Mouse (Mus musculus) layer of hippocampus, postnatal 25 days (tissue): Measurements from ENCODE around the gene Hspb3. TPM values are rescaled to one million over a fixed set of nuclear protein-coding genes. Genes with fewer than 3 reads are reported as not detected.

Experiments
- DNase-seq, 2 experiments: peaks; one replicate each; pipeline ENCODE4 v3.0.0; 2022; ENCODE audit warnings: mixed read lengths in 2 of 2, low spot score in 1 of 2; ENCODE audit errors: extremely low spot score in 1 of 2
- total RNA-seq, 2 experiments: library from RNA; stranded (reverse); gene quantifications; 2 replicates each; pipeline ENCODE4 v1.2.3; 2021

Gene Hspb3
- total RNA-seq, 2 experiments from 2014 or later, result 0.99 to 2.2 TPM

- no peak for DNase-seq
Measured at GRCm38 (mm10) chr13:113638914-113639313, 24.6 kb downstream of the Hspb3 start.

- DNase-seq, result no peak
Measured at GRCm38 (mm10) chr13:113635799-113636222, 27.7 kb downstream of the Hspb3 start.

DNA sequence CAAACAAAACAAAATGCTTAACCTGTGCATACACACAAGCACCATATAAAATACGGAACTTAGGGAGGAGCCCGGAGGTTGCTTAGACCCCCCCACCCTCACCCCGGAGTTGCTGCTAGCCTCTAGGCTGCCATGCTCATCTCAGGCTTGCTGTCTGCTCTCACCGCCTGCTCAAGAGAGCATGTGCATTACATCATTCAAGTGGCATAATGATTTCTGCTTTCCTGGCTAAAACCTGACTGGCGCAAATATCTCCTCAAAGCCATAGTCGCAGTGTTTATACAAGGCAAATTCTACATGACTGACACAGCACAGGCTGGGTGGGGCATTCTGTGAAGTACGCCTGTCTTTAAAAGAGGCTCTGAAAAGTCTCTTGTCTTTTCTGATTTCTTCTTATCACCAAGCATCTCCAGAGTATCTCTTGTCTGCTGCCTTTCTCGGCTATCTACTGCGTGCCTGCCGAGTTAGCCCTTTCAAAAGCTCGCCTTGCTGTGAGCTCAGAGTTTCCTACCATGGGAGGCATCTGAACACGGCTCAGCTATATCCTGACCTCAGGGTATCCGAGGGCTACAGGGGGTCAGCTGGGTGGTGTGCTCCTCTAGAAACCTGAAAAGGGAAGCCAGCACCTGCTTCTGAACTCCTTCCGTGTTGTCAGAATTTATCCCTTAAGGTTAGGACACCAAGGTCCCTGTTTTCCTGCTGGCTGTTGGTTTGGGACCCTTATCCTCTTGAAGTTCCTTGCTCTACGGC, 28.6 kb downstream of the Hspb3 start:
- no peak for DNase-seq

- no peak for DNase-seq
Measured at GRCm38 (mm10) chr13:113632506-113632905, 31.0 kb downstream of the Hspb3 start.

GRCm38 (mm10) chr13:113627601-113628000, 35.9 kb downstream of the Hspb3 start:
- no peak for DNase-seq

- DNase-seq, result no peak
Measured at GRCm38 (mm10) chr13:113622865-113623255, 40.6 kb downstream of the Hspb3 start.

DNA sequence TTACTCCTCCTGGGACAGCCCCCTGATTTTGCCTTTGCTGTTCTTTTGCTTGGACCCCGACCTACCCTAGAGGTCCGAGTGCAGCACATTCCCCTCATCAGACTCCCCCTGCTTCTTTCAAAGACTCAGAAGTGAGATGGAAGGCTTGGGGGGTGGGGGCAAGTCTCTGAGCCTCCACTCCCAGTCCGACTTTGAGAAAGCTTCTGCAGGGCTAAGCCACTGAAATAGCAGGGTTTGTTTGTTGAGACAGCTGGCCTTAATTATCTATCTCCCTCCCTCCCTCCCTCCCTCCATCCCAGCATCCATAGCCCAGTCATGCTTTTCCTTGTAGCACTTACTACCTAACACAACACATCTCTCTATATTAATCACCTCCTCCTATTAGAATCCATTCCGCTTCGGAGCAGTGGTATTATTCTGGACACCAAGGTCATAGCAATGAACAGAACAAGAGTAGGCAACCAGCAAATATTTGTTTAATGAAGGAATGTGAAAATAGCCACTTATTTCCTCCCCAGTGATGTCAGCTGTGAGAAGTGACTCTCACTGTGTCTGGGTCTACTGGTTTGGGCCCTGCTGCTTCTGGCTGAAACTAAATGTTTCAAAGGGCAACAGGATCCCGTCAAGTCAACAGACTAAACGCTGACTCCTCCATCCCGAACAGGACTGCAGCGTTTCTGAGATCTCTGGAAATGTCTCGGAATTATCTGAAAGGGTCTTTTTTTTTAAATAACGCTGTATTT, 41.2 kb downstream of the Hspb3 start:
- no peak for DNase-seq

GRCm38 (mm10) chr13:113619003-113619402, 44.5 kb downstream of the Hspb3 start:
- DNase-seq, result no peak

DNA sequence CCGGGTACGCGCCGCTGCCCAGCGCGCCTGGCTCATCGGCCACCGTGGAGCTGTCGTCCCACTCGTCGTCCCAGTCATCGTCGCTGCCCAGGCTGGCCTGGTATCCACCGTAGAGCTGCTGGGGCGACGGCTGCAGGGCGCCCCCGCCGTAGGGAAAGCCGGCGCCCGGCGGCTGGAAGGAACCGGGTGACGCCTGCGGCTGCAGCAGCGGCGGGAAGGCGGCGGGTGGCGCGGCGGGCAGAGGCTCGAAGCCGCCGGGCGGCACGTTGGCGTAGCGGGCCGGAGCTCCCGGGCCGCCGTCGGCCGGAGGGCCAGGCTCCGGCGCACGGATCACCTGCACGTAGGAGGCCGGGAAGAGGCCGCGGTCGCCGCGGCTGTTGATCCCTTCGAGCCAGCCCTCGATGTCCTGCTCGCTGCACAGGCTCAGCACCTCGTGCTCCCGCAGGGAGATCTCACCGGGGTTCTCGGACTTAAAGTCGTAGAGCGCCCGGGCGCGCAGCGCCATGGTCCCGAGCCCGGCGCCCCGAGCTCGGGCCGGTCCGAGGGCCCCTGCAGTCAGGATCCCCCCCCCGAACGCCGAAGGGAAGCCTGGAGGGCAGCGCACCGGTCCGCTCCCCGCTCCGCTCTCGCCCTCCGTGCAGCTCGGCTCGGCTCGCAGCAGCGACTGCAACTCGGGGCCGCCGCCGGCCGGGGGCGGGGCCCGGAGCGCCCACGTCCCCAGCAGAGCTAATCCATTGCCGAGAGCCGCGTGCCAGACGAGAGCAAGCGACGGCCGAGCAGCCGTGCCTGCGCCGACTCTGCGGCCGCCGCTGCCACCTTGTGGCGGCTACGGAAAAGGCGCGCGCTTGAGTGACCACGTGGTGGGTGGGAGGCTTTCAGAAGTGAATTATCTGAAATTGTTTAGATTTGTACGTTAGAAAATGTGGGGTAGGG, 45.3 kb downstream of the Hspb3 start, which contains the start of gene Snx18:
Gene Snx18 (minus strand): TSS at position 674 of the 933 bp plus-strand sequence.
- DNase-seq, result peak; percentile 87 to 91

GRCm38 (mm10) chr13:113617338-113617890, 46.1 kb downstream of the Hspb3 start:
- DNase-seq, result peak in 1 of 2 experiments; percentile 42

DNA sequence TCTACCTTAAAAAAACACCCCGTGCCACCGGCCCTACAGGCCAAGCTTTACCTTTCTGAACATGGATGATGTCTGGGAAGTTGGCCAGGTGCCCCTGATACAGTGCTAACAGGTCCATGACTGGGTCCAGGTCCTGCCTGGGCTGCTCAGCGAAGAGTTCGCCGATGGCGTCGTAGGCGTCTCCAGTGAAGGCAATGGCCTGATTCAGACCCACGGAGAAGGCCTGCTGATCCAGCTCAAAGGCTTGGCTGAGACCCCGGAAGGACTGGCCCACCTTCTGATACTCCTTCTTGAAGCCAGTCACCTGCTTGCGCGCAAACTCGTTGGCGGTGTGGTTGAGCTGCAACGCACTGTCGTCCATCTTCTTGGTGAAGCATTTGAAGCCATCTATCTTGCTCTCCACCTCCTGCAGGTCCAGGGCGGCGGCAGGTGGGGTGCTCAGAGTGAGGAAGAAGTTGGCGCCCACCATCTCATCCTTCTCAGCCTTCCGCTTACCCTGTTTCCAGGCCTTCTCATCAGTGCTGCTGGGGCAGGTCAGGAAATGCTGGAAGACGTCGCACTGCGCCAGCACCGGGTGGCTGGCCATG, 46.6 kb downstream of the Hspb3 start:
- DNase-seq, result no peak

DNA sequence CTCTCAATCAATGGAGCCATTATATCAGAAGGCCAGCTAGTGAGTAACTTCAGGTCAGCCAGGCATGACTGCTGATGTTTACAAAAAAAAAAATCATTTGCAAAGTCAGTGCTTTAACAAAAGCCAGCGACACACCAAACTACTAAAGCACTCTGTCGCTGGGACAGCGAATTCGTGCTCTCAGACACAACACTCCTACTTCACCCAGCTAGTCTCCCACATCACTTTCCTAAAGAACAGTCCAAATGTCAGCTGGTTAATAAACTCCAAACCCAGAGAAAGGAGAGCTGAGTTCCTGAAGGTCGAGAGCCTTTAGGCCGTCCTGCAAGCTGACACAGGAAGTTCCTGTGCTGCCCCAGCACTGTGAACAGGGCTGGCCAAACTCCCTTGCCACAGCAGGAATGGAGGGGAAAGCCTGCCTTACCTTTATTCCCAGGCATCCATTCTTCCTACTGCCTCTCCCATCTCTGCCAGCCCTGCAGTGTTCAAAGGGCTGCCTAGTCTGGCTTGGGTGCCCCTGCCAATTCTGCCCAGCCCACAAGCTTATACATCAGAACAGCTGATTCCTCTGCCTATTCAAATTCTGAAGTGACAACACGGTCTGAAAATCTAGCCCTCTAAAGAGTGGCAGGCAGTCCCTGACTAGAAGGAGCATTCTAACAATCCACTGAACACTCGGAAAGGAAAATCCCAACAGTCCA, 47.4 kb downstream of the Hspb3 start:
- no peak for DNase-seq

- no peak for DNase-seq
Measured at GRCm38 (mm10) chr13:113615546-113615941, 47.9 kb downstream of the Hspb3 start.

GRCm38 (mm10) chr13:113614635-113615545, 48.6 kb downstream of the Hspb3 start:
- peak in 1 of 2 experiments; percentile 51 for DNase-seq

GRCm38 (mm10) chr13:113613882-113614281, 49.6 kb downstream of the Hspb3 start:
- no peak for DNase-seq

DNA sequence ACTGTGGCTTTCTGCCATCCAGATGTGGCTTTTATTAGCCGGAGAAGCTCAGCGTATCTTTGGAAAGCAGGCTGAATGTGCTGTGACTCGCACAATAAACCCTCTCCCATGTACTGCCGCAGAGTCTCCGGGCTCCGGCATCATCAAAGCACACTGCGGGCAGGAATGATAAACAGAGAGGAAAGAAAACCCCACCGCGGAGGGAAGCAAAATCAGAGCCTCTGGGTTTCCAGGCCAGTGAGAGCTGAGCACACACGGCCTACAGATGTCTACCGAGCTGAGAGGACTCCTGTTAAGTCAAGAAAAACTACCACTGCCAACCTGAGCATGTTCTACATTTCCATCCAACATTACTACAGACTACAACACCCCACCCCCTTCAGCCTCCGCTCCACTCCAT, 50.1 kb downstream of the Hspb3 start:
- no peak for DNase-seq
